Mouse (Mus musculus) liver, embryonic 11.5 days (tissue): Measurements from ENCODE around the gene Adm. TPM values are rescaled to one million over a fixed set of nuclear protein-coding genes. Genes with fewer than 3 reads are reported as not detected.

Experiments used
- ATAC-seq: fragments of 200-750 bp; cut with Nextera tagmentation; replicated peaks from 2 replicates; pipeline ENCODE4 v1.8.0; 2017; ENCODE audit warnings: moderate number of reproducible peaks, mild to moderate bottlenecking, moderate TSS enrichment, moderate library complexity; ENCODE audit not compliant: low FRiP score
- DNase-seq: peaks from one replicate; pipeline ENCODE4 v3.0.0-alpha.2; 2017; ENCODE audit warnings: low spot score
- H3K27ac ChIP-seq: fragments of 300-500 bp; sonication (generic); 2 replicates; pipeline ENCODE4 v1.5.1; 2014; ENCODE audit warnings: mild to moderate bottlenecking, low read depth, low read length, control low read depth
- H3K27me3 ChIP-seq: fragments of 300-500 bp; sonication (generic); replicated peaks from 2 replicates; pipeline ENCODE4 v1.6.1; 2014; ENCODE audit warnings: low read length, mixed read lengths; ENCODE audit not compliant: control insufficient read depth, insufficient read depth
- H3K36me3 ChIP-seq: fragments of 300-500 bp; sonication (generic); 2 replicates; pipeline ENCODE4 v1.6.1; 2014; ENCODE audit warnings: mild to moderate bottlenecking, low read length, moderate library complexity, mixed read lengths; ENCODE audit not compliant: control insufficient read depth, insufficient read depth
- H3K4me1 ChIP-seq: fragments of 300-500 bp; sonication (generic); replicated peaks from 2 replicates; pipeline ENCODE4 v1.6.1; 2014; ENCODE audit warnings: low read length, mixed read lengths; ENCODE audit not compliant: control insufficient read depth, insufficient read depth
- H3K4me2 ChIP-seq: fragments of 300-500 bp; sonication (generic); 2 replicates; pipeline ENCODE4 v1.6.1; 2014; ENCODE audit warnings: mild to moderate bottlenecking, control low read depth, moderate library complexity
- H3K4me3 ChIP-seq: fragments of 300-500 bp; sonication (generic); 2 replicates; pipeline ENCODE4 v1.5.1; 2014; ENCODE audit warnings: low read depth, low read length, control low read depth
- H3K9ac ChIP-seq: fragments of 300-500 bp; sonication (generic); 2 replicates; pipeline ENCODE4 v1.6.1; 2014; ENCODE audit warnings: low read depth, low read length, control low read depth
- H3K9me3 ChIP-seq: fragments of 300-500 bp; sonication (generic); 2 replicates; pipeline ENCODE4 v1.6.1; 2016; ENCODE audit warnings: low read length, inconsistent platforms, mixed read lengths; ENCODE audit not compliant: control insufficient read depth
- WGBS: fragments of 180-500 bp; shearing (Covaris S2); extraction: QIAGEN DNeasy Blood & Tissue Kit; methylation state at CpG from one replicate; pipeline ENCODE4 v1.1.7; 2014; 5-methylcytosine and 5-hydroxymethylcytosine counted together
- polyA plus RNA-seq: library from polyadenylated mRNA; unstranded; fragments of >200 nt; fragmentation: Nextera tagmentation; extraction: Ambion mirVana; gene quantifications from 2 replicates; pipeline ENCODE4 v1.2.1, GENCODE M21; 2014

Gene Adm
- polyA plus RNA-seq, 1 experiment from 2014 or later: 10.6 TPM

DNA sequence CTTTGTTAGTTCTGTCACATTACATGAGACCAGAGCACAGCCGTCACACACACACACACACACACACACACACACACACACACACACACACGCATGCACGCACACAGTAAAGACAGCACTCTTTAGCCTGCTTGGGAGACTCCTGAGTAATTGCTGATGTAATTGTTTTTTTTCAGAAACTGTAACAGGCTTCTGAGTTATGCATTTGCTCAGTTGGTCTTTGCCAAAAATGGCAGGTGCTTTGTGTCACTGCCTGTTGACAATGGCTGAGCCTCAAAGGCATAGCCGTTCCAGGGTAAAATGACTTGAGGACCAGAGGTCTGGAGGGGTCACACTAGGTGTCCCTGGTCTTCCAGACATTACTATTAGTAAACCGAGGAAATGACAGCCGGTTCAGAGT is 40.8 kb downstream of the Adm start:
- Histone ChIP-seq H3K9ac (no peak overlapping the region), H3K36me3 (no peaks in the 10 kb centered on the region), H3K27me3 (no peaks in the 10 kb centered on the region), H3K4me1 (no peaks in the 10 kb centered on the region), H3K9me3 (no peaks in the 10 kb centered on the region), H3K4me2 (no peak overlapping the region), H3K4me3 (no peak overlapping the region), H3K27ac (no peak overlapping the region)
- 81% methylated on average over 6 of the region's 6 CpGs for WGBS
- DNase-seq (no peak), ATAC-seq (no peak)

DNA sequence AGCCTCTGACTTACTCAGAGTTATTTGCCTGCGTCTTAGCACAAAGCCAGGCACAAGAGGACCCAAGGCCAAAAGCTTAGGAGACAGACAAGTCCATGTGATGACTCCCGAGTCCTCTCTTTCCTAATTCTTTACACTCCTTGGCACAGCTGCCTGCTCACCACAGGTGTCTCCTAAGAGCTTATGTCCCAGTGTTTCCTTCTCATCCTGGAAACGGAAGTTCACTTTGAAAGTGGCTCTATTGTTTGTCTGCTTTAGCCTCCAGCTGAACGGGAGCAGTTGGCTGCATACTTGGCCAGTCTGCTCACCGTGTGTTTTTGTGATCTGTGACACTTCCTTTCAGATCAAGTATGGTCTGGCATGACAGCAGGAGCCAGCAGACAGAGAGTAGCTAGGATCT is 41.3 kb downstream of the Adm start:
- no peaks in the 10 kb centered on the region for H3K9me3 ChIP-seq
- 49% methylated on average over 5 of the region's 5 CpGs for whole genome bisulfite sequencing
- ATAC-seq (no peak), DNase-seq (no peak)
- no peaks in the 10 kb centered on the region for H3K36me3 ChIP-seq
- no peaks in the 10 kb centered on the region for H3K27me3 ChIP-seq
- H3K4me1 ChIP-seq: no peaks in the 10 kb centered on the region
- no peak overlapping the region for H3K27ac ChIP-seq
- H3K4me3 ChIP-seq: no peak overlapping the region
- H3K4me2 ChIP-seq: no peak overlapping the region
- no peak overlapping the region for H3K9ac ChIP-seq

DNA sequence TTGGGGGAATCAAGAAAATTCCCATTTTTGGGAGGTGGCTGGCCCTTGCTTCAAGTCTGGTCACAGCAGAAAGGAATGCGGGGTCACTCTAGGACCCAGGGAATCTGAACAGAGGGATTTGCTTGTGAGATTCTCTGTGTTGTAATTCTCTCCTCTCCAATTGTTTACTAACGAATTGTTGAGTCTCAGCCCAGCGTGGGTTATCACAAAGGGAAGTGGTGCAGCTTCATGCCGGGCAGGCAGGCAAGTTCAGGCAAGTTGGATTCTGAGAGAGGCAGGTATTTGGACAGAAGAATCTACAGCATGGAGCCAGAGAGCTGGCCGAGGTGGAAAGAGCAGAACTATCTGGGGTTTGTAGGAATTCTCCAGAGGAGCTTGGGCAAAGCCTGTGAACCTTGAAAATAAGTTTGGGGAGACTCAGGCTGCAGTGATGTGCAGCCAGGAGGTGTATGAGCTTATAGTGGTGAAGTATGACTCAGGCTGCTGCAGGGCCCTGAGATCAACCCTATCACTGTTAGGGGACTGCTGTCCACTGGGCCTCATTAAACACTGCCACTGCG is 43.7 kb downstream of the Adm start:
- no peaks in the 10 kb centered on the region for H3K27me3 ChIP-seq
- H3K4me2 ChIP-seq: no peak overlapping the region
- no peaks in the 10 kb centered on the region for H3K9me3 ChIP-seq
- ATAC-seq: no peak
- 56% methylated on average over 6 of the region's 6 CpGs for WGBS
- no peaks in the 10 kb centered on the region for H3K4me1 ChIP-seq
- no peak overlapping the region for H3K27ac ChIP-seq
- no peak overlapping the region for H3K9ac ChIP-seq
- H3K4me3 ChIP-seq: no peak overlapping the region
- H3K36me3 ChIP-seq: no peaks in the 10 kb centered on the region
- no peak for DNase-seq

Other genes with a start within 250 kb of the Adm start
- gene Sbf2, start 12.7 kb upstream of the Adm start, polyA plus RNA-seq: 13.8 and 14.6 TPM in 2 replicates
- gene Ampd3, start 140.5 kb downstream of the Adm start, polyA plus RNA-seq: 39.5 and 41.1 TPM in 2 replicates
- 35.0 and 41.0 TPM in 2 replicates for gene Rnf141, start 216.8 kb downstream of the Adm start, polyA plus RNA-seq
- 25.7 and 26.9 TPM in 2 replicates for gene Lyve1, start 235.6 kb downstream of the Adm start, polyA plus RNA-seq